Mouse (Mus musculus) MEL (cell line): ENCODE data around the gene Tmem102.
A peak's percentile ranks its signal among the peaks of the same experiment; 100 is the strongest.

Experiments used
- CTCF ChIP-seq, 3 experiments: IDR thresholded peaks in 2 of 3; conservative IDR thresholded peaks in 1 of 3; 2 replicates each; pipeline ENCODE4 v1.5.1; 2011 to 2012; ENCODE audit warnings: low read length in 3 of 3, low read depth in 2 of 3, mild to moderate bottlenecking in 2 of 3, improper control_type of control experiment in 1 of 3, inconsistent platforms in 1 of 3, mixed read lengths in 1 of 3, moderate library complexity in 1 of 3; ENCODE audit not compliant: control insufficient read depth in 1 of 3, insufficient read depth in 1 of 3, poor library complexity in 1 of 3, severe bottlenecking in 1 of 3
- ETS1 ChIP-seq: IDR thresholded peaks from 2 replicates; pipeline ENCODE4 v1.6.1; 2012; ENCODE audit warnings: low read depth, mild to moderate bottlenecking, inconsistent platforms, low read length, improper control_type of control experiment, moderate library complexity
- KAT2A ChIP-seq: conservative IDR thresholded peaks from 2 replicates; pipeline ENCODE4 v1.6.1; 2012; ENCODE audit warnings: low read depth, low read length, improper control_type of control experiment, inconsistent platforms
- MAFK ChIP-seq: IDR thresholded peaks from 2 replicates; pipeline ENCODE4 v1.6.1; 2011; ENCODE audit warnings: low read depth, mild to moderate bottlenecking, low read length, improper control_type of control experiment, borderline replicate concordance
- POLR2A ChIP-seq, 2 experiments: IDR thresholded peaks; 2 replicates each; pipeline ENCODE4 v1.6.1; 2011 to 2012; ENCODE audit warnings: low read length in 2 of 2, mild to moderate bottlenecking in 2 of 2, control low read depth in 1 of 2, improper control_type of control experiment in 1 of 2, low read depth in 1 of 2, moderate library complexity in 1 of 2; ENCODE audit not compliant: control insufficient read depth in 1 of 2, insufficient read depth in 1 of 2, poor library complexity in 1 of 2
- UBTF ChIP-seq: IDR thresholded peaks from 2 replicates; pipeline ENCODE4 v1.6.1; 2012; ENCODE audit warnings: low read depth, mild to moderate bottlenecking, inconsistent platforms, low read length, improper control_type of control experiment, moderate library complexity, borderline replicate concordance; ENCODE audit not compliant: insufficient read depth

- TF ChIP-seq KAT2A (no peak), CTCF (IDR thresholded peaks at IDR 0.05 in 2 of 3, conservative IDR thresholded peaks at IDR 0.05 in 1 of 3; ENCODE audit: control insufficient read depth in 1 of 3, insufficient read depth in 1 of 3, low read depth in 2 of 3, low read length in 3 of 3, poor library complexity in 1 of 3, severe bottlenecking in 1 of 3) (peak in 1 of 3 experiments; percentile 16; a peak in 1 of 6 replicates), POLR2A (IDR thresholded peaks at IDR 0.05; ENCODE audit: control insufficient read depth in 1 of 2, insufficient read depth in 1 of 2, low read depth in 1 of 2, low read length in 2 of 2, poor library complexity in 1 of 2) (no peak), ETS1 (no peak), UBTF (no peak), MAFK (no peak)
Measured at GRCm38 (mm10) chr11:69804972-69805909, at the start of gene Tmem102.
